Mouse (Mus musculus) neural tube, embryonic 14.5 days (tissue): Measurements from ENCODE around the gene Tasp1. TPM values are rescaled to one million over a fixed set of nuclear protein-coding genes. Genes with fewer than 3 reads are reported as not detected.

Source experiments
- ATAC-seq: fragments of 200-750 bp; cut with Nextera tagmentation; 2 replicates; pipeline ENCODE4 v1.8.0; 2017; ENCODE audit warnings: low read depth, mild to moderate bottlenecking, moderate TSS enrichment, moderate library complexity
- H3K27ac ChIP-seq: fragments of 300-500 bp; sonication (generic); 2 replicates; pipeline ENCODE4 v1.5.1; 2014; ENCODE audit warnings: low read depth, mild to moderate bottlenecking, control low read depth, low read length, moderate library complexity, mixed read lengths
- H3K27me3 ChIP-seq: fragments of 300-500 bp; sonication (generic); 2 replicates; pipeline ENCODE4 v1.6.1; 2014; ENCODE audit warnings: low read length; ENCODE audit not compliant: control insufficient read depth, insufficient read depth
- H3K36me3 ChIP-seq: fragments of 300-500 bp; sonication (generic); 2 replicates; pipeline ENCODE4 v1.6.1; 2014; ENCODE audit warnings: low read length, mixed read lengths; ENCODE audit not compliant: control insufficient read depth, insufficient read depth
- H3K4me1 ChIP-seq: fragments of 300-500 bp; sonication (generic); 2 replicates; pipeline ENCODE4 v1.6.1; 2014; ENCODE audit warnings: low read length; ENCODE audit not compliant: control insufficient read depth, insufficient read depth
- H3K4me2 ChIP-seq: fragments of 300-500 bp; sonication (generic); 2 replicates; pipeline ENCODE4 v1.6.1; 2014; ENCODE audit warnings: mild to moderate bottlenecking, low read depth, low read length, control low read depth
- H3K4me3 ChIP-seq: fragments of 300-500 bp; sonication (generic); 2 replicates; pipeline ENCODE4 v1.5.1; 2014; ENCODE audit warnings: low read depth, low read length, control low read depth, mixed read lengths
- H3K9ac ChIP-seq: fragments of 300-500 bp; sonication (generic); replicated peaks from 2 replicates; pipeline ENCODE4 v1.6.1; 2014; ENCODE audit warnings: low read depth, mild to moderate bottlenecking, control low read depth, low read length, mixed read lengths
- H3K9me3 ChIP-seq: fragments of 300-500 bp; sonication (generic); 2 replicates; pipeline ENCODE4 v1.6.1; 2016; ENCODE audit warnings: low read length; ENCODE audit not compliant: control insufficient read depth
- WGBS: fragments of 180-500 bp; shearing (Covaris S2); extraction: QIAGEN DNeasy Blood & Tissue Kit; methylation state at CpG from one replicate; pipeline ENCODE4 v1.1.7; 2014; 5-methylcytosine and 5-hydroxymethylcytosine counted together
- polyA plus RNA-seq: library from polyadenylated mRNA; unstranded; fragments of >200 nt; fragmentation: Nextera tagmentation; extraction: Ambion mirVana; gene quantifications from 2 replicates; pipeline ENCODE4 v1.2.1, GENCODE M21; 2014

Gene Tasp1
- polyA plus RNA-seq, 1 experiment from 2014 or later: 19.0 TPM

DNA sequence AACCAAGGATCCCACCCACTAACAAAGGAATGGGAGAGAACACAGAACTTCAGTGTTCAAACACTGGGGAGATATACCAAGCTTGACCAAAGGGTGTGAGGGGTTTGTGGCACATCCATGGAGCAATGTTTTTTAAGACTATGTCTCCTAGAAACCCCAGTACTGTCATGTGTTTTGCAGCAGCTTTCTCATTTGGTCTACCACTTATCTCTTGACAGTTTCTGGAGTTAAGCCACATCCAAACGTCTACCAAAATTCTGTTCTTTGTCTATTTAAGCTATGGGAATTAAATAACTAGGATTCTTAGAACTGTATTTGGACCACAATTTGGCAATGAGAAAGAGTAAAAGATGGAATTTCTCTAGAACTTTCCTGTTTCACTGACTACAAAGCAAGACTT, 282.1 kb downstream of the Tasp1 start:
- H3K9me3 ChIP-seq: no peaks in the 10 kb centered on the region
- no peak for ATAC-seq
- H3K4me3 ChIP-seq: no peak overlapping the region
- H3K4me2 ChIP-seq: no peak overlapping the region
- H3K36me3 ChIP-seq: no peaks in the 10 kb centered on the region
- 87% methylated on average over 1 of the region's 1 CpGs for WGBS
- H3K27ac ChIP-seq: no peak overlapping the region
- no peak overlapping the region for H3K9ac ChIP-seq
- no peaks in the 10 kb centered on the region for H3K4me1 ChIP-seq
- H3K27me3 ChIP-seq: no peaks in the 10 kb centered on the region

Other genes starting within 250 kb of the Tasp1 start
- gene Gm17374, start 85.2 kb upstream of the Tasp1 start, polyA plus RNA-seq: not detected in 2 replicates
- gene Esf1, start 103.8 kb upstream of the Tasp1 start, polyA plus RNA-seq: 17.6 and 21.4 TPM in 2 replicates
- 59.2 and 63.3 TPM in 2 replicates for gene Ndufaf5, start 103.8 kb upstream of the Tasp1 start, polyA plus RNA-seq